Mouse (Mus musculus) midbrain, embryonic 13.5 days (tissue): ENCODE measurements at regions not wholly inside any gene's neighbourhood (a gene's known extent, or its start where the extent isn't known, plus 50 kb on each side); places are given as distances from the start of the nearest gene placed in this dataset.

ENCODE experiments used
- ATAC-seq: fragments of 200-750 bp; cut with Nextera tagmentation; 2 replicates; pipeline ENCODE4 v1.8.0; 2017; ENCODE audit warnings: mild to moderate bottlenecking, moderate TSS enrichment, moderate library complexity
- H3K27ac ChIP-seq: fragments of 300-500 bp; sonication (generic); 2 replicates; pipeline ENCODE4 v1.5.1; 2015; ENCODE audit warnings: inconsistent platforms, mild to moderate bottlenecking, moderate library complexity
- H3K27me3 ChIP-seq: fragments of 300-500 bp; sonication (generic); 2 replicates; pipeline ENCODE4 v1.6.1; 2015; ENCODE audit warnings: mild to moderate bottlenecking, inconsistent platforms
- H3K36me3 ChIP-seq: fragments of 300-500 bp; sonication (generic); 2 replicates; pipeline ENCODE4 v1.6.1; 2015; ENCODE audit warnings: mild to moderate bottlenecking, inconsistent platforms
- H3K4me1 ChIP-seq: fragments of 300-500 bp; sonication (generic); replicated peaks from 2 replicates; pipeline ENCODE4 v1.6.1; 2015; ENCODE audit warnings: inconsistent platforms
- H3K4me2 ChIP-seq: fragments of 300-500 bp; sonication (generic); replicated peaks from 2 replicates; pipeline ENCODE4 v1.6.1; 2015; ENCODE audit warnings: moderate library complexity, mild to moderate bottlenecking, inconsistent platforms
- H3K4me3 ChIP-seq: fragments of 300-500 bp; sonication (generic); replicated peaks from 2 replicates; pipeline ENCODE4 v1.5.1; 2015; ENCODE audit warnings: mild to moderate bottlenecking, inconsistent platforms
- H3K9ac ChIP-seq: fragments of 300-500 bp; sonication (generic); replicated peaks from 2 replicates; pipeline ENCODE4 v1.6.1; 2015; ENCODE audit warnings: mild to moderate bottlenecking, inconsistent platforms
- H3K9me3 ChIP-seq: fragments of 300-500 bp; sonication (generic); 2 replicates; pipeline ENCODE4 v1.6.1; 2016; ENCODE audit warnings: mild to moderate bottlenecking, inconsistent platforms
- WGBS: fragments of 180-500 bp; shearing (Covaris S2); methylation state at CpG from one replicate; pipeline ENCODE4 v1.1.7; 2015; 5-methylcytosine and 5-hydroxymethylcytosine counted together

DNA sequence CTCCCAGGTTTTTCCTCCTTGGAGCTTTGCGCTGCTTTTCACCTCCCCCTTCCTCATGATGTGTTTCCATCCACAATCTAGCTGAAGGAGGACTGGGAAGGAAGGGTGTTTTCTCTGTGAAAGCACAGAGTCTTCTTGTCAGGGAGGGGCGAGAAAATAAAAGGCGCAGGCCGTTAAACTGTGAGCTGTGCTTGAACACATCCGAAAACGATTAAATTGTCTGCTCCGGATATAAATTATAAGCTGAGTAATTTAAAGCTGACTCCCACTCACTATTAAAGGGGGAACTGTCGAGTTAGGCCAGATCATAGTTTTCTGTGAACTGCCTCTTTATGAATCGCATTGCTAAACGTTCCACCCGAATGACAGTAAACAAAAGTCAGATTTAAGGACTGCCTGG, 224.6 kb downstream of the Mpdz start:
- ATAC-seq, result no peak
- 42% methylated on average over 11 of the region's 11 CpGs for WGBS
- H3K27ac ChIP-seq, result no peak overlapping the region
- no peak overlapping the region for H3K9ac ChIP-seq
- no peak overlapping the region for H3K4me2 ChIP-seq
- H3K36me3 ChIP-seq, result no peaks in the 10 kb centered on the region
- no peaks in the 10 kb centered on the region for H3K9me3 ChIP-seq
- H3K4me1 ChIP-seq, result peaks cover 9% of the 10 kb centered on the region
- H3K27me3 ChIP-seq, result no peaks in the 10 kb centered on the region
- H3K4me3 ChIP-seq, result no peak overlapping the region

DNA sequence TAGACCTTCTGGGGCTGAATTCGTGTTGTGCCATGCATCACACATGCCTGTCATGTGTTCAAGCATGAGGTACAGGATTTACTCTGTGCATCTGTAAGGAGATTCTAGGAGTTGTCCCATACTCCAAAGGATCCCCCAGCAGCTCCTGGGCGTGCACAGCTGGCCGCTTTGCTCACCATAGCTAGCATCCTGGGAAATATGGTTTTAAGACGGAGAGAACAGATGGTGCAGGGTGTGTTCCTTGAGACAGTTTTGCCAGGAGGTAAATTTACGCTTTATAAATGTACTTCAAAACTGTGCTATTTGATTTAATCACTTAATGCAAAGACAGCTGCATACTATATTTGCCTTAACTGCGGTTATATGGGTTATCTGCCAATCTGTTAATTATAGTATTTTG, 220.6 kb downstream of the Mpdz start:
- H3K27me3 ChIP-seq, result no peaks in the 10 kb centered on the region
- no peaks in the 10 kb centered on the region for H3K36me3 ChIP-seq
- no peak overlapping the region for H3K4me2 ChIP-seq
- no peaks in the 10 kb centered on the region for H3K9me3 ChIP-seq
- ATAC-seq, result no peak
- no peak overlapping the region for H3K9ac ChIP-seq
- WGBS, result 81% methylated on average over 6 of the region's 6 CpGs
- no peak overlapping the region for H3K4me3 ChIP-seq
- H3K27ac ChIP-seq, result no peak overlapping the region
- peaks cover 9% of the 10 kb centered on the region for H3K4me1 ChIP-seq

DNA sequence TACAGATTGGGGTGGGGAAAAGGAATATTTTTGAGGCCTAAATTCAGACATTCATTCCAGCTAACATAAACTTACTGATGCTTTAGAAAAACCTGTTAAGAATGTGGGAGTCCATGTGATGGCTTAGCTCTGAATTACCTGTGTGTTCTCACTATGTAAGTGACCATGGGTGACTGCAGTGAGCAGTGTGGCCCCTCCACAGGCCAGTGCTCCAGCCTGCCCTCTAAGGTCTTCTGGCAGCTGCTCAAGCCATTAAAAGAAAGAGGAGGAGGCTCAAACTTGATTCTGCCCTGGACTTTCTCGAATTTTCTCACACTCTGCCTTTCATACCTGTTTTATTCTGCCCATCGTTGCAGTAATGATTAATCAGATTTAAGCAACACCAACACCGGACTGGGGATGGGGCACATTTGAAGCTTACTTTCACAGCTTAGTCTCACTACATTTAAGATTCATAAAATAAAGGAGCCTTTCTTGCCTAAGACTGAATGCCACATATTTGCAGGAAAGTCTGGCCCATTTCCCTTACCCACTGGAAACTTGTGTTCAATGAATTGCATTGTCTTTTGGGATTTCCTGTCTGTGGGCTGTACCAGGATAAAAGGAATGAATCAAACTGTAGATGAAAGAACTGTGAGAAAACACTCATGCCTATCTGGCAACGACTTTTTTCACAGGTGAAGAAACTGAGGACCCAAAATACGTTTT, 220.0 kb downstream of the Mpdz start:
- Histone ChIP-seq H3K4me2 (no peak overlapping the region), H3K4me3 (no peak overlapping the region), H3K36me3 (no peaks in the 10 kb centered on the region), H3K9ac (no peak overlapping the region), H3K27me3 (no peaks in the 10 kb centered on the region), H3K27ac (no peak overlapping the region), H3K9me3 (no peaks in the 10 kb centered on the region), H3K4me1 (peaks cover 9% of the 10 kb centered on the region)
- WGBS, result 63% methylated on average over 5 of the region's 5 CpGs
- ATAC-seq, result no peak
